Mouse (Mus musculus) adrenal gland, postnatal 10 days (tissue): ENCODE results near the gene Tub. TPM values are rescaled to one million over a fixed set of nuclear protein-coding genes. Genes with fewer than 3 reads are reported as not detected.

ENCODE experiments used
- DNase-seq: peaks from one replicate; pipeline ENCODE4 v3.0.0; 2021; ENCODE audit warnings: mixed read lengths
- total RNA-seq, 2 experiments: library from RNA; stranded (reverse); gene quantifications; 2 replicates each; pipeline ENCODE4 v1.2.3; 2021

The Tub gene
- total RNA-seq, 2 experiments from 2014 or later, result 20.7 to 27.5 TPM

GRCm38 (mm10) chr7:108985934-108986708, 36.0 kb downstream of the Tub start:
- no peak for DNase-seq

- DNase-seq, result no peak
Observed at GRCm38 (mm10) chr7:108991207-108991606, 41.1 kb downstream of the Tub start.

GRCm38 (mm10) chr7:108993230-108993629, 43.1 kb downstream of the Tub start:
- DNase-seq, result peak; percentile 78

DNA sequence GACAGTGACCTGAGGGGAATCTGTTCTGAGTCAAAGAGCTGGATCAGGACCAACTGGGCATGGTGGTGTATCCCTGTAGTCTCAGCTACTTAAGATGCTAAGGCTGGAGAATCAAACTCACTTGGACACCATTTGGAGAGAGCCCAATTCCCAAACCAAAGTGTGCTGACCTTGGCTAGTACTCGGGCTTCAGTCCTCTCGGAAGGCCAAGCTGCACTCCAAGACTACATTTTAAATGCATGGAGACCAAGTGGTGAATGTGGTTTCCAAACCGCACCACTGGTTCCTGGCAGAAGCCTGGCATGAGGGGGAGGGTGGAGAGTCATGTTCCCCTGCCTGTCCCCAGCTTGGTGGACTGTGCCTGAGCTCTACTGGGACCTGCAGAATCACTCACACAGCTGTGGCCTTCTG, 43.7 kb downstream of the Tub start:
- no peak for DNase-seq

DNA sequence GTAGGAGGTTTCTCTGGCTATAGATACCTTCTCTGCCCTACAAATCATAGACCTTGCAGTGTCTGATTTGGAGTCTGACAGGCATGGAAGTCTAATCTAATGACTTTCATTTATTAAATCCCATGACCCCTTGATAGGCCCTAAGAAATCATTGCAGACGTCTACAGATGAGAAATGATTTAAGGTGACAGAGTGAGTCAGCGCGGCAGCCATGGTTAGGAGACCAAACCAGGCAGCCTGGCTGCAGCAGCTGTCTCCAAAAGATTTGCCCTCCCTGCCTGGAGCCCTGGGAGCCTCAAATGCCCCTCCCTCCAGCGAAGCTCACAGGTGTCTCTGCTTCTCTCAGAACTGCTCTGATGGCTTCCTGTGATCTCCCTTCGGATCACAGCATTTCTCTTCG, 46.0 kb downstream of the Tub start:
- no peak for DNase-seq

GRCm38 (mm10) chr7:109000315-109000954, 50.3 kb downstream of the Tub start:
- peak; percentile 45 for DNase-seq

DNA sequence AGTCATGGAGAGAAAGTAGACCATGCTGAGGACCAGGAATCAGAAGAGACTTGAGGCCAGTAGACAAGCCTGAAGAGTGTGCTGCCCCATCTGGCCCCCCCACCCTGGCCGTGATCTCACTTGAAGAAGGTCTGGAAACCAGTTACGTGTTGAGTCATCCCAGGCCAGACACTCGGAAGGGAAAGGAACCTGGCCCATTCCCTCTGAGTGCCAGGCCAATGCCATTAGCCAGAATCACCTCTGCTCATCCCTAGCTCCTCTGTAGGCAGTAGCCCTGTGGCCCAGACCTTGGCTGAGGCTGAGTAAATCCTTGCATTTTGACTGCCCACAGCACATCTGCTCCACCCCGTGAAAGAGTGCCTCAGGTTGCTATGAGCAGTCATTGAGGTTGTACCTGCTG, 51.8 kb downstream of the Tub start:
- no peak for DNase-seq

GRCm38 (mm10) chr7:109003653-109004052, 53.5 kb downstream of the Tub start:
- DNase-seq, result no peak

- no peak for DNase-seq
Observed at GRCm38 (mm10) chr7:109009260-109009659, 59.1 kb downstream of the Tub start.

- peak; percentile 59 for DNase-seq
Observed at GRCm38 (mm10) chr7:109010720-109011595, 60.8 kb downstream of the Tub start.

DNA sequence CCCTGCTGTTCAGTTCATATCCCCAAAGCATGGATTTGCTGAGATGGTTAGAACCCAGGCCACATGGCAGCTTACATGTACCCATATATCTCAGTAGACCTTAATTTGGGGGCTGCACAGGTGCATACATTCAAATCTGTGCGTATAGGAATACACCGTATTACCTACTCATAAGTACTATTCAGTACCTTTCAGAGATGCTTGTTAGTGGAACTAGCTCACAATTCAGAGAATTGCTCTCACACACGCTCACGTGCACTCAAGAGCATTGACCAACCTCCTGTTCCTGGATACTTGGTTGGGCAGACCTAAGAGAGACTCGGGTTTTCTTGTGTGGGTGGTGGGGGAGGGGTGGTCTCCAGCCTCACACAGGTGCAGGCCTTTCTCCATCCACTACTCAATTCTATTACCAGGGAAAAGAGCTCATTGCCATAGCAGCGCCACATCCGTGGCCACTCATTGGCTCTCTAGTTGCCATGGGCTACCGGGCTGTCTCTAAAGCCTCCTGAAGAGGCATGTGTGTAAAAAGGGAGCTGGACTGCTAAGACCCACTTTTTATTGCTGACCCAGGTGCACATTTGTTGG, 61.5 kb downstream of the Tub start:
- no peak for DNase-seq

DNA sequence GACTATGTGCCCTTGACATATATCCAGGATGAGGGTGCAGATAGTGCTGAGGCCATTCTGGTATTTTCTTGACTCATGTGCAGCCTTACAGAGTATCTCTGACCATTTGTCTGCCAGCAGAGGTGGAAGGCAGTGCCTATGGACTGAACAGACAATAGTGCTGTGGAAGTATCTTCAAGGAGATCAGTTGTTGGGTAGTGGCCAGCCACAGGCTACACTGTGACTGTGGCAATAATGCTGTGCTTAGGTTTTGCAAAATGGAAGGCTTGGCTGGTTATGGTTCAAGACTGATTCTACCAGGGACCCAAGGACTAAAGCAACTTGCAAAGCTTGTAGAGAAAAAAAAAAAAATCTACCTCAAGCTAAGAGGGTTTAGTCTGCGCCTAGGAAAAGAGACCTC, 62.4 kb downstream of the Tub start:
- DNase-seq, result no peak

GRCm38 (mm10) chr7:109012998-109013625, 63.0 kb downstream of the Tub start:
- DNase-seq, result no peak

GRCm38 (mm10) chr7:109014851-109015250, 64.7 kb downstream of the Tub start:
- DNase-seq, result no peak

- no peak for DNase-seq
Observed at GRCm38 (mm10) chr7:109016378-109016923, 66.3 kb downstream of the Tub start.

GRCm38 (mm10) chr7:109019243-109019642, 69.1 kb downstream of the Tub start:
- no peak for DNase-seq

DNA sequence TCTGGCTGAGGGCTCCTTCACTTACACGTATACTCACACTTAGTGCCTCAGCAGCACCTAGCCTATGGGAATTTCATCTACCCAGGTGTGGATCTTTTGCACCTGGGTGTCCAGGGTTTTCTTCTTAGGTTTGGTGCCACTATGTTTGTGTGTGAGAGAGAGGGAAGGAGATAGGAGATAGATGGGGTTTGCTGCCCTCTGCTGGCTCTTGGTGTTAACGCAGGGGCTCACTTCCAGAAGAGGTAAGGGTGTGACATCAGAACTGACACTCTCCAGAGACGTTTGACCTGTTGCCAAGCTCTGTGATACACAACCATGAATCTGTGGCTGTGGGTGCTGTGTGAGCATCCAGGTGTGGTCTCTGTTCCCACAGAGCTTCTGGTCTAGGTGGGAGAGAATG, 71.3 kb downstream of the Tub start:
- DNase-seq, result peak; percentile 83

DNA sequence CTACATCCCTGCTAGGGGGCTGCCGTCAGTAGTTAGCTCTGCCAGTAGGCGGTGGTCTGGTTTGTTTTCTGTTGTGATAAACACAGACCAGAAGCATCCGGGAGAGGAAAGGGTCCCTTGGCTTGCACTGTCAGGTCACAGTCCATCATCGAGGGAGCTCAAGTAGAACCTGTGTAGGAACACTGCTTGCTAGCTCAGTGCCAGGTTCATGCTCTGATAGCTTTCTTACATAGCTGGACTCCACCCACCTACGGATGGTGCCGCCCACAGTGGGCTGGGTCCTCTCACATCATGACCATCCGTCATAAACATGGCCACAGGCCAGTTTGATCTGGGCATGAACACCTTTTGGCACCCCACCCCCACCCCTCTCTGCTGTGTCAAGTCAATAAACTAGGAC, 75.6 kb downstream of the Tub start:
- DNase-seq, result no peak

- DNase-seq, result no peak
Observed at GRCm38 (mm10) chr7:109026976-109027375, 76.8 kb downstream of the Tub start.

GRCm38 (mm10) chr7:109027721-109028120, 77.6 kb downstream of the Tub start:
- no peak for DNase-seq

- peak; percentile 70 for DNase-seq
Observed at GRCm38 (mm10) chr7:109028204-109028603, 78.1 kb downstream of the Tub start.
